Mouse (Mus musculus) heart, embryonic 12.5 days (tissue): ENCODE measurements at regions not wholly inside any gene's neighbourhood (a gene's known extent, or its start where the extent isn't known, plus 50 kb on each side); places are given as distances from the start of the nearest gene placed in this dataset.

Source experiments
- ATAC-seq: fragments of 200-750 bp; cut with Nextera tagmentation; 2 replicates; pipeline ENCODE4 v1.8.0; 2017; ENCODE audit warnings: moderate TSS enrichment, moderate library complexity; ENCODE audit not compliant: insufficient number of reproducible peaks, low FRiP score
- H3K27ac ChIP-seq: fragments of 300-500 bp; sonication (generic); 2 replicates; pipeline ENCODE4 v1.5.1; 2016; ENCODE audit warnings: mild to moderate bottlenecking, moderate library complexity; ENCODE audit not compliant: poor library complexity, severe bottlenecking
- H3K27me3 ChIP-seq: fragments of 300-500 bp; sonication (generic); replicated peaks from 2 replicates; pipeline ENCODE4 v1.6.1; 2016; ENCODE audit warnings: mild to moderate bottlenecking, moderate library complexity
- H3K36me3 ChIP-seq: fragments of 300-500 bp; sonication (generic); 2 replicates; pipeline ENCODE4 v1.6.1; 2016; ENCODE audit warnings: mild to moderate bottlenecking, moderate library complexity
- H3K4me1 ChIP-seq: fragments of 300-500 bp; sonication (generic); replicated peaks from 2 replicates; pipeline ENCODE4 v1.6.1; 2016; ENCODE audit warnings: mild to moderate bottlenecking
- H3K4me2 ChIP-seq: fragments of 300-500 bp; sonication (generic); 2 replicates; pipeline ENCODE4 v1.6.1; 2016; ENCODE audit warnings: mild to moderate bottlenecking, moderate library complexity
- H3K4me3 ChIP-seq: fragments of 300-500 bp; sonication (generic); 2 replicates; pipeline ENCODE4 v1.5.1; 2016; ENCODE audit warnings: mild to moderate bottlenecking
- H3K9ac ChIP-seq: fragments of 300-500 bp; sonication (generic); 2 replicates; pipeline ENCODE4 v1.6.1; 2016; ENCODE audit warnings: mild to moderate bottlenecking, moderate library complexity
- H3K9me3 ChIP-seq: fragments of 300-500 bp; sonication (generic); replicated peaks from 2 replicates; pipeline ENCODE4 v1.6.1; 2016; ENCODE audit warnings: mild to moderate bottlenecking, moderate library complexity
- WGBS: fragments of 180-500 bp; shearing (Covaris S2); methylation state at CpG from one replicate; pipeline ENCODE4 v1.1.7; 2016; 5-methylcytosine and 5-hydroxymethylcytosine counted together

GRCm38 (mm10) chr13:47818924-47819564 lies 442.0 kb upstream of the Id4 start:
- no peaks in the 10 kb centered on the region for H3K27me3 ChIP-seq
- 43% methylated on average over 9 of the region's 9 CpGs for WGBS
- H3K9ac ChIP-seq: no peak overlapping the region
- H3K4me1 ChIP-seq: peaks cover 6% of the 10 kb centered on the region; the same call in 1 of the 2 replicates
- no peak overlapping the region for H3K4me3 ChIP-seq
- H3K36me3 ChIP-seq: no peaks in the 10 kb centered on the region
- H3K27ac ChIP-seq: no peak overlapping the region
- ATAC-seq: no peak
- H3K9me3 ChIP-seq: no peaks in the 10 kb centered on the region
- H3K4me2 ChIP-seq: no peak overlapping the region

GRCm38 (mm10) chr13:47836491-47836890 lies 424.5 kb upstream of the Id4 start:
- H3K9ac ChIP-seq: no peak overlapping the region
- H3K27me3 ChIP-seq: no peaks in the 10 kb centered on the region
- no peak overlapping the region for H3K4me3 ChIP-seq
- H3K27ac ChIP-seq: no peak overlapping the region
- no peaks in the 10 kb centered on the region for H3K36me3 ChIP-seq
- WGBS: 34% methylated on average over 9 of the region's 9 CpGs
- no peaks in the 10 kb centered on the region; the same call in 1 of the 2 replicates for H3K4me1 ChIP-seq
- no peak overlapping the region for H3K4me2 ChIP-seq
- H3K9me3 ChIP-seq: no peaks in the 10 kb centered on the region
- no peak for ATAC-seq

- 84% methylated on average over 8 of the region's 8 CpGs for WGBS
- no peaks in the 10 kb centered on the region for H3K9me3 ChIP-seq
Observed at GRCm38 (mm10) chr13:47842418-47842817, 418.6 kb upstream of the Id4 start.

GRCm38 (mm10) chr13:47843011-47843410 lies 418.0 kb upstream of the Id4 start:
- no peaks in the 10 kb centered on the region for H3K36me3 ChIP-seq
- H3K27me3 ChIP-seq: no peaks in the 10 kb centered on the region
- H3K4me1 ChIP-seq: 0 out of 2 replicates have a peak, but pooled peaks cover 6% of the 10 kb centered on the region
- no peak for ATAC-seq
- H3K9me3 ChIP-seq: no peaks in the 10 kb centered on the region
- no peak overlapping the region for H3K9ac ChIP-seq
- no peak overlapping the region for H3K4me3 ChIP-seq
- H3K27ac ChIP-seq: no peak overlapping the region
- WGBS: 79% methylated on average over 9 of the region's 9 CpGs
- no peak overlapping the region for H3K4me2 ChIP-seq

More at GRCm38 (mm10) chr13:47842418-47842817, 418.6 kb upstream of the Id4 start:
- H3K4me3 ChIP-seq: no peak overlapping the region
- H3K9ac ChIP-seq: no peak overlapping the region
- no peak for ATAC-seq
- no peak overlapping the region for H3K27ac ChIP-seq
- H3K27me3 ChIP-seq: no peaks in the 10 kb centered on the region
- H3K4me2 ChIP-seq: no peak overlapping the region
- no peaks in the 10 kb centered on the region for H3K36me3 ChIP-seq
- H3K4me1 ChIP-seq: 0 out of 2 replicates have a peak, but pooled peaks cover 6% of the 10 kb centered on the region

- 0 out of 2 replicates have a peak, but pooled peaks cover 6% of the 10 kb centered on the region for H3K4me1 ChIP-seq
- 55% methylated on average over 13 of the region's 13 CpGs for WGBS
- peak overlapping the region; percentile 16; the same call in 1 of the 2 replicates for H3K4me2 ChIP-seq
- no peak for ATAC-seq
- H3K27me3 ChIP-seq: no peaks in the 10 kb centered on the region
- H3K27ac ChIP-seq: no peak overlapping the region
- no peak overlapping the region for H3K4me3 ChIP-seq
- no peaks in the 10 kb centered on the region for H3K36me3 ChIP-seq
- no peak overlapping the region for H3K9ac ChIP-seq
- H3K9me3 ChIP-seq: no peaks in the 10 kb centered on the region
Observed at GRCm38 (mm10) chr13:47843541-47844267, 417.3 kb upstream of the Id4 start.

GRCm38 (mm10) chr13:47846713-47847112 lies 414.3 kb upstream of the Id4 start:
- Histone ChIP-seq H3K4me2 (no peak overlapping the region), H3K27ac (no peak overlapping the region), H3K4me3 (no peak overlapping the region), H3K27me3 (no peaks in the 10 kb centered on the region), H3K4me1 (0 out of 2 replicates have a peak, but pooled peaks cover 6% of the 10 kb centered on the region), H3K9ac (no peak overlapping the region), H3K9me3 (no peaks in the 10 kb centered on the region), H3K36me3 (no peaks in the 10 kb centered on the region)
- no peak for ATAC-seq
- WGBS: 83% methylated on average over 3 of the region's 3 CpGs

DNA sequence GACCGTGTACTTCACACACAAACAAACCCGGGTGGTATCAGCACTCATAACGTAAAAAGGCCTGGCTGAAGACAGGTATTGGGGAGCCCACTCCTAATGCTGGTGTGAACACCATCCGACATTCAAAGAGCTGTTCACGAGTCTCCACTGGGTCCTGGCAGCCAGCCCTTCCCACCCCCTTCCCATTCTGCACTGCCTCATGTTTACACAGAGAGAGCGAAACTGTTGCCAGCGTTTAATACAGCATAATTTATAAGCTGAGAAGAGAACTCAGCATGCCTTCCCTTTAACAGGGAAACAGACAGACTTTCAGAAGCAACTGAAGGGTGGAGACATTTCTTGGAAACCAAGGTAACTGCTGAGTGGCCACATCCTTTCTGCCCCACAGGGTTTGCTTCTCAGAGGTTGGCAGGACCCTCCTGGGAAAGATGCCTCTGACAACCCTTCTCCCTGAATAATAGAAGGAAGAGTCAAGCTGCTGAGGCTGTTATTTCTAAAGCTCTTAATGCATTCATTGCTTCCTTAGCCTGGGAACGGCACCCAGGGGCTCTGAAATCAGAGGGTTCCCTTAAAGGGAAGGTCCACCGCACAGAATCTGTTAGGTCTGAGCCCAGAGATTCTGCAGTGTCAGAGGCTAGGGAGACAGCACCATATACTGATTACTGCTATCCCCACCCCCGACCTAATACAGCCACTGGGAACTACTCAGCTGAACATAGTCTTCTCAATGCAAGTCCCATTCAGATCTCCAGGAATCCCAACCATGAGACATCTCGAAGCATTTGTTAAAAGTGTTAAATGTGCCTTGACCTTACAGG lies 412.4 kb upstream of the Id4 start:
- H3K9ac ChIP-seq: no peak overlapping the region
- H3K9me3 ChIP-seq: no peaks in the 10 kb centered on the region
- WGBS: 65% methylated on average over 11 of the region's 11 CpGs
- H3K4me1 ChIP-seq: 0 out of 2 replicates have a peak, but pooled peaks cover 3% of the 10 kb centered on the region
- no peak overlapping the region for H3K4me3 ChIP-seq
- H3K36me3 ChIP-seq: no peaks in the 10 kb centered on the region
- no peak overlapping the region for H3K27ac ChIP-seq
- H3K4me2 ChIP-seq: no peak overlapping the region
- ATAC-seq: no peak
- no peaks in the 10 kb centered on the region for H3K27me3 ChIP-seq

- no peak overlapping the region for H3K27ac ChIP-seq
- no peaks in the 10 kb centered on the region for H3K27me3 ChIP-seq
- no peaks in the 10 kb centered on the region for H3K36me3 ChIP-seq
- 2% methylated on average over 22 of the region's 22 CpGs for WGBS
- peak overlapping the region; percentile 22 for H3K4me3 ChIP-seq
- H3K4me1 ChIP-seq: peaks cover 21% of the 10 kb centered on the region
- ATAC-seq: no peak
- H3K9me3 ChIP-seq: no peaks in the 10 kb centered on the region
- peak overlapping the region; percentile 35; the same call in 1 of the 2 replicates for H3K9ac ChIP-seq
- H3K4me2 ChIP-seq: peak overlapping the region; percentile 63
Observed at GRCm38 (mm10) chr13:47855422-47856108, 405.5 kb upstream of the Id4 start.

- ATAC-seq: no peak
- Histone ChIP-seq H3K27me3 (no peaks in the 10 kb centered on the region), H3K9me3 (no peaks in the 10 kb centered on the region), H3K4me1 (peaks cover 23% of the 10 kb centered on the region), H3K4me3 (no peak overlapping the region), H3K9ac (no peak overlapping the region), H3K36me3 (no peaks in the 10 kb centered on the region), H3K4me2 (no peak overlapping the region), H3K27ac (no peak overlapping the region)
- WGBS: 76% methylated on average over 4 of the region's 4 CpGs
Observed at GRCm38 (mm10) chr13:47858946-47859345, 402.1 kb upstream of the Id4 start.

GRCm38 (mm10) chr13:47860316-47860715 lies 400.7 kb upstream of the Id4 start:
- no peaks in the 10 kb centered on the region for H3K27me3 ChIP-seq

More at GRCm38 (mm10) chr13:47860316-47860715, 400.7 kb upstream of the Id4 start:
- Histone ChIP-seq H3K4me2 (no peak overlapping the region), H3K27ac (no peak overlapping the region), H3K36me3 (no peaks in the 10 kb centered on the region), H3K4me3 (no peak overlapping the region), H3K9me3 (no peaks in the 10 kb centered on the region), H3K4me1 (peaks cover 19% of the 10 kb centered on the region), H3K9ac (no peak overlapping the region)
- 63% methylated on average over 8 of the region's 8 CpGs for WGBS
- no peak for ATAC-seq
